Mouse (Mus musculus) limb, embryonic 12.5 days (tissue): ENCODE data around the gene Gm3880. TPM values are rescaled to one million over a fixed set of nuclear protein-coding genes. Genes with fewer than 3 reads are reported as not detected.
A peak's percentile ranks its signal among the peaks of the same experiment; 100 is the strongest.
"Not testable (repeated sequence)": the region's sequence is repeated elsewhere in the genome, so short reads cannot be mapped to it uniquely, and the experiment has no call there.

Experiments used
- ATAC-seq: fragments of 200-750 bp; cut with Nextera tagmentation; 2 replicates; pipeline ENCODE4 v1.8.0; 2017; ENCODE audit warnings: low read depth, moderate TSS enrichment; ENCODE audit not compliant: insufficient number of reproducible peaks, insufficient read depth, low FRiP score, low TSS enrichment
- H3K27ac ChIP-seq: fragments of 300-500 bp; sonication (generic); 2 replicates; pipeline ENCODE4 v1.5.1; 2016; ENCODE audit warnings: mild to moderate bottlenecking, moderate library complexity
- H3K27me3 ChIP-seq: fragments of 300-500 bp; sonication (generic); 2 replicates; pipeline ENCODE4 v1.6.1; 2016; ENCODE audit warnings: mild to moderate bottlenecking, moderate library complexity
- H3K36me3 ChIP-seq: fragments of 300-500 bp; sonication (generic); 2 replicates; pipeline ENCODE4 v1.6.1; 2016; ENCODE audit warnings: mild to moderate bottlenecking, moderate library complexity
- H3K4me1 ChIP-seq: fragments of 300-500 bp; sonication (generic); replicated peaks from 2 replicates; pipeline ENCODE4 v1.6.1; 2016
- H3K4me2 ChIP-seq: fragments of 300-500 bp; sonication (generic); 2 replicates; pipeline ENCODE4 v1.6.1; 2016; ENCODE audit warnings: mild to moderate bottlenecking, moderate library complexity
- H3K4me3 ChIP-seq: fragments of 300-500 bp; sonication (generic); replicated peaks from 2 replicates; pipeline ENCODE4 v1.5.1; 2016; ENCODE audit warnings: mild to moderate bottlenecking
- H3K9ac ChIP-seq: fragments of 300-500 bp; sonication (generic); replicated peaks from 2 replicates; pipeline ENCODE4 v1.6.1; 2016; ENCODE audit warnings: mild to moderate bottlenecking, moderate library complexity
- H3K9me3 ChIP-seq: fragments of 300-500 bp; sonication (generic); 2 replicates; pipeline ENCODE4 v1.6.1; 2016; ENCODE audit warnings: mild to moderate bottlenecking, moderate library complexity
- WGBS: fragments of 180-500 bp; shearing (Covaris S2); methylation state at CpG from one replicate; pipeline ENCODE4 v1.1.7; 2016; 5-methylcytosine and 5-hydroxymethylcytosine counted together
- polyA plus RNA-seq: library from polyadenylated mRNA; unstranded; fragments of >200 nt; fragmentation: Nextera tagmentation; extraction: Ambion mirVana; gene quantifications from 2 replicates; pipeline ENCODE4 v1.2.1, GENCODE M21; 2016

The Gm3880 gene
- not detected in 2 replicates for polyA plus RNA-seq

GRCm38 (mm10) chrX:102686872-102687271, at the start of gene Gm3880:
TSS of gene Gm3880 (minus strand) at chrX:102686972.
- not testable (repeated sequence) for H3K4me1 ChIP-seq, H3K9ac ChIP-seq, H3K27me3 ChIP-seq, ATAC-seq, H3K4me2 ChIP-seq, H3K36me3 ChIP-seq, H3K4me3 ChIP-seq, H3K9me3 ChIP-seq, H3K27ac ChIP-seq
- 88% methylated on average over 5 of the region's 5 CpGs for WGBS

GRCm38 (mm10) chrX:102724226-102724625, 37.5 kb upstream of the Gm3880 start:
- H3K9me3 ChIP-seq, H3K27me3 ChIP-seq, H3K4me2 ChIP-seq, H3K36me3 ChIP-seq, H3K4me3 ChIP-seq, H3K9ac ChIP-seq, ATAC-seq, H3K4me1 ChIP-seq, H3K27ac ChIP-seq: not testable (repeated sequence)
- WGBS = 89% methylated on average over 6 of the region's 6 CpGs

GRCm38 (mm10) chrX:102707535-102707934, 20.8 kb upstream of the Gm3880 start, which contains the start of the genes Gm9112 and Dmrtc1b:
TSS of gene Gm9112 (minus strand) at chrX:102707635.
TSS of gene Dmrtc1b (plus strand) at chrX:102707865.
- peaks cover 22% of the 10 kb centered on the region; the same call in 1 of the 2 replicates for H3K27me3 ChIP-seq
- H3K36me3 ChIP-seq, H3K9ac ChIP-seq, ATAC-seq, H3K4me3 ChIP-seq, H3K27ac ChIP-seq, H3K4me1 ChIP-seq, H3K4me2 ChIP-seq, H3K9me3 ChIP-seq: not testable (repeated sequence)
- 78% methylated on average over 9 of the region's 10 CpGs for WGBS

GRCm38 (mm10) chrX:102700636-102701035, 13.9 kb upstream of the Gm3880 start:
- WGBS = 59% methylated on average over 3 of the region's 3 CpGs
- H3K36me3 ChIP-seq, H3K9ac ChIP-seq, H3K27me3 ChIP-seq, H3K4me1 ChIP-seq, H3K27ac ChIP-seq, H3K4me2 ChIP-seq, H3K4me3 ChIP-seq, H3K9me3 ChIP-seq, ATAC-seq: not testable (repeated sequence)

GRCm38 (mm10) chrX:102689252-102689651, 2.5 kb upstream of the Gm3880 start:
- WGBS = 13% methylated on average over 4 of the region's 4 CpGs

DNA sequence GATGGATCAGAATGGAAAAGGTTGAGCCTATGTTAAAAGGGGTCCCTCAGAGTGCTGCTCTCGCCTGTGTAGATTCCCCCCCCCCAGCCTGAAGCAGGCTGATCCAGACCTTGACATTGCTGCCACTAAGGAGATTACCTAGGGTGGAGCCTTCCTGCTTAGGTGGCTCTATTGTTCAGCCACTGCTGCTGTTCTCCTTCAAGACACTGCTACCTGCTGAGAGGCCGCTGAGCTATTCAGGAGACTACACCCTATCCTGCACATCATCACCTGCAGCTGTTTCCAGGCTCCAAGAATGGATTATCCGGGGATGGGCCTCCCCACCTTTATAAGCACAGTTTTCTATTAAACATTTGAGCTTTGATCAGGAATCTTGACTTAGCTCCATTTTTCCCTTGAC, 2.1 kb downstream of the Gm3880 start:
- not testable (repeated sequence) for H3K9me3 ChIP-seq, ATAC-seq, H3K4me2 ChIP-seq, H3K4me3 ChIP-seq, H3K27ac ChIP-seq, H3K36me3 ChIP-seq, H3K27me3 ChIP-seq, H3K9ac ChIP-seq, H3K4me1 ChIP-seq
- WGBS = 62% methylated on average over 3 of the region's 3 CpGs

More at GRCm38 (mm10) chrX:102689252-102689651, 2.5 kb upstream of the Gm3880 start:
- H3K36me3 ChIP-seq, H3K27ac ChIP-seq, H3K4me1 ChIP-seq, H3K9me3 ChIP-seq, H3K9ac ChIP-seq, H3K4me2 ChIP-seq, H3K4me3 ChIP-seq, ATAC-seq: not testable (repeated sequence)
- H3K27me3 ChIP-seq = peaks cover 13% of the 10 kb centered on the region

- Histone ChIP-seq H3K36me3 (no peaks in the 10 kb centered on the region), H3K27ac (no peak overlapping the region), H3K4me2 (no peak overlapping the region), H3K9ac (no peak overlapping the region), H3K4me3 (no peak overlapping the region), H3K27me3 (peaks cover 13% of the 10 kb centered on the region), H3K9me3 (no peaks in the 10 kb centered on the region), H3K4me1 (no peaks in the 10 kb centered on the region)
- 85% methylated on average over 2 of the region's 2 CpGs for WGBS
- no peak for ATAC-seq
Observed at GRCm38 (mm10) chrX:102666641-102667040, 20.1 kb downstream of the Gm3880 start.

DNA sequence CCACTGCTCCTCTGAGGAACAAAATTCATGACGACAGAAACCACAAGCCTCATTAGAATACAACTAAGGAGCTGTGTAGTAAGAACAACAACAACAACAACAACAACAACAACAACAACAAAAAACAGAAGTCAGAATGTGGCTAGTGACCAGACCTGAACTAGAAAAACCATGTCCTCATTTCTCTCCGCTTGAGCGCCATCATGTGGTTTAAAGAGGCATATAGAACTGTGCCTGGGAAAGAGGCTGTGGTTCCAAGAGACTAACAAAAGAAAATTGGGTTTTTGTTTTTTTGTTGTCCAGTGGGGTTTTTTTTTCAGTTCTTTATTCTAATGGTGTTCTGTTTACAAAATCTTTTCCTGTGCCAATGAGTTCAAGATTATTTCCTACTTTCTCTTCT, 26.1 kb downstream of the Gm3880 start:
- no peak overlapping the region for H3K27ac ChIP-seq
- WGBS = 27% methylated on average over 3 of the region's 3 CpGs
- peaks cover 5% of the 10 kb centered on the region for H3K27me3 ChIP-seq
- H3K4me1 ChIP-seq = no peaks in the 10 kb centered on the region
- ATAC-seq = no peak
- H3K36me3 ChIP-seq = no peaks in the 10 kb centered on the region
- no peaks in the 10 kb centered on the region for H3K9me3 ChIP-seq
- H3K9ac ChIP-seq = no peak overlapping the region
- no peak overlapping the region for H3K4me3 ChIP-seq
- no peak overlapping the region for H3K4me2 ChIP-seq

GRCm38 (mm10) chrX:102645691-102646090, 41.1 kb downstream of the Gm3880 start:
- H3K27me3 ChIP-seq = peaks cover 32% of the 10 kb centered on the region
- H3K9ac ChIP-seq = no peak overlapping the region
- H3K27ac ChIP-seq = no peak overlapping the region
- H3K36me3 ChIP-seq = no peaks in the 10 kb centered on the region
- WGBS = 94% methylated on average over 1 of the region's 1 CpGs
- H3K4me3 ChIP-seq = no peak overlapping the region
- no peak overlapping the region for H3K4me2 ChIP-seq
- ATAC-seq = no peak
- H3K4me1 ChIP-seq = no peaks in the 10 kb centered on the region
- no peaks in the 10 kb centered on the region for H3K9me3 ChIP-seq

DNA sequence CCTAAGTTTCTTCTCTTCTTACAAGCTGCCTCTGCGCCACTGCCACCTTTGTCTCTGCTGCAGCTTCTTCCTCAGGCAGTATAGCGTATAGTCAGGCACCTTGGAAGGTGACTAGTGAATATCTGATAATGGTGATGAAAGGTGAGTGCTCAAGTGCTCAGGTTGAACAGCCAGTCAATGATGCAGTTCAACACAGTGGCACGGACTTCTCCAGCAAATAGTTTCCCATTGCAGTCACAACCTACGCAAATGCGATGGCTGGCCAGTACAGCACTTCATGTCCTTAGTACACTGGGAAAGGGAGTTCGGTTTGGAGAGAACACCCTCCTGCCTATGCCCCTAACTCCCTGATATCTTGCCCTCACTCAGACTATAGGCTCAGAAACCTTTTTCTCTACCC, 41.6 kb downstream of the Gm3880 start:
- ATAC-seq = no peak
- H3K9ac ChIP-seq = no peak overlapping the region
- H3K4me1 ChIP-seq = no peaks in the 10 kb centered on the region
- 50% methylated on average over 6 of the region's 6 CpGs for WGBS
- no peaks in the 10 kb centered on the region for H3K9me3 ChIP-seq
- H3K27ac ChIP-seq = no peak overlapping the region
- H3K4me2 ChIP-seq = peak overlapping the region; percentile 58
- H3K36me3 ChIP-seq = no peaks in the 10 kb centered on the region
- no peak overlapping the region for H3K4me3 ChIP-seq
- peaks cover 32% of the 10 kb centered on the region for H3K27me3 ChIP-seq

- Histone ChIP-seq H3K4me1 (no peaks in the 10 kb centered on the region), H3K4me3 (peak overlapping the region; percentile 54), H3K9me3 (no peaks in the 10 kb centered on the region), H3K27ac (no peak overlapping the region), H3K27me3 (peaks cover 32% of the 10 kb centered on the region), H3K9ac (peak overlapping the region; percentile 58), H3K36me3 (no peaks in the 10 kb centered on the region), H3K4me2 (peak overlapping the region; percentile 58)
- ATAC-seq = no peak
- 22% methylated on average over 8 of the region's 8 CpGs for WGBS
Observed at GRCm38 (mm10) chrX:102644573-102644951, 42.2 kb downstream of the Gm3880 start.

- WGBS = 19% methylated on average over 53 of the region's 60 CpGs
- ATAC-seq = peak; percentile 73; the same call in 1 of the 2 replicates
- H3K9me3 ChIP-seq = no peaks in the 10 kb centered on the region
- H3K4me1 ChIP-seq = no peaks in the 10 kb centered on the region
- H3K4me3 ChIP-seq = peak within 1 kb of the TSS; percentile 54
- H3K36me3 ChIP-seq = no peaks in the 10 kb centered on the region
- H3K4me2 ChIP-seq = peak within 1 kb of the TSS; percentile 58
- peak within 1 kb of the TSS; percentile 58 for H3K9ac ChIP-seq
- H3K27me3 ChIP-seq = peaks cover 32% of the 10 kb centered on the region
- H3K27ac ChIP-seq = 0 out of 2 replicates have a peak within 1 kb of the TSS, but pooled peaks have one; percentile 12
Observed at GRCm38 (mm10) chrX:102643823-102644572, 42.8 kb downstream of the Gm3880 start, which contains the start of gene Phka1. TSS of gene Phka1 (minus strand) at chrX:102644246.
